Mouse (Mus musculus) spleen, adult 2 months (tissue): Measurements from ENCODE around the gene Acaca. TPM values are rescaled to one million over a fixed set of nuclear protein-coding genes. Genes with fewer than 3 reads are reported as not detected.

ENCODE experiments used
- DNase-seq, 2 experiments: peaks; one replicate each; pipeline versions ENCODE4 v3.0.0 to v3.0.0-alpha.2; 2012 to 2021; ENCODE audit warnings: low spot score in 2 of 2, low read depth in 1 of 2
- H3K27ac ChIP-seq: fragments of 200-500 bp; 2 replicates; pipeline ENCODE4 v1.5.1; 2012; ENCODE audit warnings: low read length, inconsistent platforms; ENCODE audit not compliant: insufficient read depth
- H3K27me3 ChIP-seq: fragments of 200-500 bp; 2 replicates; pipeline ENCODE4 v1.6.1; 2012; ENCODE audit warnings: mild to moderate bottlenecking, moderate library complexity, low read length, inconsistent platforms; ENCODE audit not compliant: control insufficient read depth, insufficient read depth
- H3K36me3 ChIP-seq: fragments of 200-500 bp; 2 replicates; pipeline ENCODE4 v1.6.1; 2012; ENCODE audit warnings: mild to moderate bottlenecking, low read length, inconsistent platforms; ENCODE audit not compliant: control insufficient read depth, insufficient read depth
- H3K4me1 ChIP-seq: fragments of 200-500 bp; 2 replicates; pipeline ENCODE4 v1.6.1; 2011; ENCODE audit warnings: inconsistent platforms; ENCODE audit not compliant: control insufficient read depth, insufficient read depth, insufficient read length
- H3K4me3 ChIP-seq: fragments of 200-500 bp; 2 replicates; pipeline ENCODE4 v1.5.1; 2011; ENCODE audit warnings: mild to moderate bottlenecking, inconsistent platforms; ENCODE audit not compliant: insufficient read depth, insufficient read length; ENCODE audit errors: extremely low read depth
- CTCF ChIP-seq: fragments of 200-500 bp; IDR thresholded peaks from 2 replicates; pipeline ENCODE4 v1.5.1; 2011; ENCODE audit warnings: mild to moderate bottlenecking, inconsistent platforms; ENCODE audit not compliant: insufficient read depth, insufficient read length, insufficient replicate concordance; ENCODE audit errors: extremely low read depth
- POLR2A ChIP-seq: fragments of 200-500 bp; IDR thresholded peaks from 2 replicates; pipeline ENCODE4 v1.6.1; 2011; ENCODE audit warnings: low read depth, low read length, inconsistent platforms
- WGBS: fragments of 180-500 bp; shearing (Covaris S2); methylation state at CpG from one replicate; pipeline ENCODE4 v1.1.7; 2018; 5-methylcytosine and 5-hydroxymethylcytosine counted together
- polyA plus RNA-seq: library from polyadenylated mRNA; depleted of rRNA; stranded (reverse); fragments of >200 nt; gene quantifications from 2 replicates; pipeline ENCODE4 v1.2.3, GENCODE M21; 2012

Acaca gene
- polyA plus RNA-seq, 1 experiment = 3.9 TPM

DNA sequence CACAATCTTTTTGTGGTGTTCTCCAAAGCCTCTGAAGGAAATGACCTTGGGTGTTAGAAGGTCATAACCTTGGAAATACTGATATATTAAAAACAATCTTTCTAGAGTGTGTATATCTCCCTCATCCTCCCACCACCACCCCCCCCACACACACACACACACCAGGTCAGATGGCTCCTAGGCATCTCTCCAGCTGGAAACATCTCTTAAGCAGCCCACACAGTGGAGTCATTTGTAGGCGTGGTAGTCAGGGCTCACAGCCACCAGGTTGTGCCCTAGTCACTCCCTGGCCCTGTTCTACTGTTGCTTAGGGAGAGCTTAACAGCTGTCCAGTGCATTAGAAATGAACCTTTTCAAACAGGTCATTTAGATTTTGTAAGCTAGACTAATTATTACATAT, 265.5 kb downstream of the Acaca start:
- WGBS = 90% methylated on average over 1 of the region's 1 CpGs
- Histone ChIP-seq H3K27me3 (no peaks in the 10 kb centered on the region), H3K4me1 (no peaks in the 10 kb centered on the region), H3K27ac (no peak overlapping the region), H3K36me3 (peaks cover 4% of the 10 kb centered on the region; the same call in 1 of the 2 replicates), H3K4me3 (no peak overlapping the region)
- DNase-seq = no peak
- TF ChIP-seq CTCF (no peak), POLR2A (no peak)

DNA sequence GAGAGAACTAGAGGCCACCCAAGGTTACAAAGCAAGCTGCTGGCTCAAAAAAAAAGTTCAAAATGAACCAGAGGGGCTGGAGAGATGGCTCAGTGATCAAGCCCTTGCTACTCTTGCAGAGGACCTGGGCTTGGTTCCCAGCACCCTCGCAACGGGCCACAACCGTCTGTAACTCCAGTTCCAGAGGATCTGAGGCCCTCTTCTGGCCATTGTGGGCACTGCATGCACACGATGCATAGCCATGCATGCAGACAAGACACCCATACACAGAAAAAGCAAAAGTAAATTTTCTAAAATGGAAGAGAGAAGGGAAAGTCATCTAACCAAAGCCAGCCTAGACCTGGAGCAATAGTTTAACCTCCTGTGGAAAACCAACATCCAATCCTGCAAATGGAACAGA, 277.3 kb downstream of the Acaca start:
- H3K27me3 ChIP-seq = no peaks in the 10 kb centered on the region
- H3K4me3 ChIP-seq = no peak overlapping the region
- no peaks in the 10 kb centered on the region for H3K36me3 ChIP-seq
- no peaks in the 10 kb centered on the region for H3K4me1 ChIP-seq
- WGBS = 90% methylated on average over 4 of the region's 4 CpGs
- no peak for TF ChIP-seq CTCF
- TF ChIP-seq POLR2A = no peak
- no peak overlapping the region for H3K27ac ChIP-seq
- no peak for DNase-seq

DNA sequence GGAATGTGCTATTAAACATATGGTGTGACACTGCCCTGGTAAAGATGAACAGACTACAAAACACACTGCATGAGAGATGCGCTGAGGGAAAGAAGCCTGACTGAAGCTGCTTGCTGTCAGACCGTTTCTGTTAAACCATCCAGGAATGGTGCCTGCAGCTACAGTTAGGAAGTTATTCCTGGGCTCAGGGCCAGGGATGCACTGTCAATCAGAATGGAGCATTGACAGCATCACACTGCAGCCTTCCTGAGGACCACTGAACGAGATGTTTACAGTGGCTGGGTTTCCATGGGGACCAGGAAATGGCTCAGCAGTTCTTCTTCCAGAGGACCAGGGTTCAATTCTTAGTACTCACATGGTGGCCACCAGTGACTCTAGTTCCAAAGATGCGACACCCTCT, 280.9 kb downstream of the Acaca start:
- DNase-seq = no peak
- 58% methylated on average over 4 of the region's 4 CpGs for WGBS
- H3K27ac ChIP-seq = no peak overlapping the region
- no peaks in the 10 kb centered on the region for H3K36me3 ChIP-seq
- TF ChIP-seq CTCF (no peak), POLR2A (no peak)
- no peak overlapping the region for H3K4me3 ChIP-seq
- no peaks in the 10 kb centered on the region for H3K4me1 ChIP-seq
- H3K27me3 ChIP-seq = no peaks in the 10 kb centered on the region

DNA sequence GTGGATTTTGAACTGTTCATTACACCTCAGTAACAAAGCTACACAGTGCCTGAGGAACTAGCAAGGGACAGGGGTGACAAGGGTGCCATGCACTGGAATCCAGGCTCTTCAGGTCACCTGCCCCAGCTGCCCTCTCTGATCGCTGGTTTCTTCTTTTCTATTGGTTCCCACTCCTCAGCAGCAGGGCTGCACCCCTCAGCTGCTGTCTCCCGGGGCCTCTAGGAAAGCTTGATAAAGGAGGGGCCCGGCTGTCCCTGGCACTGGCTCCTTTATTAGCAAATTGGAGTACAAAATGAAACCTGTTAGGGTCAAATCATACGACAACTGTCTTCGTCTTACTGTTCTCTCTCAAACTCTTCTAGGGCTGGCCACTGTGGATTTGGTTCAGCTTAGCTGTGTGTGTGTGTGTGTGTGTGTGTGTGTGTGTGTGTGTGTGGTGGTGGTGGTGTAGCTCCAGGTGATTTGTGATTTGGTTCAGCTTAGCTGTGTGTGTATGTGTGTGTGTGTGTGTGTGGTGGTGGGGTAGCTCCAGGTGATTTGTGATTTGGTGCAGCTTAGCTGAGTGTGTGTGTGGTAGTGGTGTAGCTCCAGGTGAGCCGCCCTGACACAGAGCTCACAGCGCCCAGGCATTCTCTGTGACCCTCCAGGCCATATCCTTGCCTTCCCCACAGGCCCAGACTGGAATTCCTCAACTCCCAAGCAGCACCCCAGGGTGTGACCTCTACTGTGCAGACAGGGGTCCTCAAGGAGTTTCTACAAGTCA, 281.6 kb downstream of the Acaca start:
- no peaks in the 10 kb centered on the region for H3K27me3 ChIP-seq
- 72% methylated on average over 7 of the region's 7 CpGs for WGBS
- no peaks in the 10 kb centered on the region for H3K4me1 ChIP-seq
- no peaks in the 10 kb centered on the region for H3K36me3 ChIP-seq
- DNase-seq = no peak
- no peak overlapping the region for H3K27ac ChIP-seq
- no peak for TF ChIP-seq CTCF
- no peak for TF ChIP-seq POLR2A
- no peak overlapping the region for H3K4me3 ChIP-seq

DNA sequence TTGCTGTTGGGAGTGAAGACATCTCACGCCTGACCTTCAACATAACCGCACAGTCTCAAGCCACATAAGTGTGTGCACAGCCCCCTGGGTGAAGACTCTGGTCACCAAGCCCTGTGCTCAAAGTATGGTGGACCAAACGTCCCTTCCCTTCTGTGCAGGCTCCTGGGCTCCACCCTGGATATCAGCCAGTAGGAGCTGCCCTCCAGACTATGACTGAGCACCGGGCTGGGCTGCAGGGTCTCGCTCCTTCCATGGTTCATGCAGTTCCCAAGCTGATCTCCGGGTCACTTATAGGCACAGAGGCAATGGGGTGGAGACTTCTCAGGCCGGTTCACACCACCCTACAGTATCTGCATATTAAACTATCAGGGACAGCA, 282.2 kb downstream of the Acaca start:
- TF ChIP-seq CTCF = no peak
- TF ChIP-seq POLR2A = no peak
- no peaks in the 10 kb centered on the region for H3K4me1 ChIP-seq
- no peak overlapping the region for H3K4me3 ChIP-seq
- no peaks in the 10 kb centered on the region for H3K27me3 ChIP-seq
- DNase-seq = no peak
- H3K27ac ChIP-seq = no peak overlapping the region
- H3K36me3 ChIP-seq = no peaks in the 10 kb centered on the region
- WGBS = 78% methylated on average over 7 of the region's 7 CpGs

DNA sequence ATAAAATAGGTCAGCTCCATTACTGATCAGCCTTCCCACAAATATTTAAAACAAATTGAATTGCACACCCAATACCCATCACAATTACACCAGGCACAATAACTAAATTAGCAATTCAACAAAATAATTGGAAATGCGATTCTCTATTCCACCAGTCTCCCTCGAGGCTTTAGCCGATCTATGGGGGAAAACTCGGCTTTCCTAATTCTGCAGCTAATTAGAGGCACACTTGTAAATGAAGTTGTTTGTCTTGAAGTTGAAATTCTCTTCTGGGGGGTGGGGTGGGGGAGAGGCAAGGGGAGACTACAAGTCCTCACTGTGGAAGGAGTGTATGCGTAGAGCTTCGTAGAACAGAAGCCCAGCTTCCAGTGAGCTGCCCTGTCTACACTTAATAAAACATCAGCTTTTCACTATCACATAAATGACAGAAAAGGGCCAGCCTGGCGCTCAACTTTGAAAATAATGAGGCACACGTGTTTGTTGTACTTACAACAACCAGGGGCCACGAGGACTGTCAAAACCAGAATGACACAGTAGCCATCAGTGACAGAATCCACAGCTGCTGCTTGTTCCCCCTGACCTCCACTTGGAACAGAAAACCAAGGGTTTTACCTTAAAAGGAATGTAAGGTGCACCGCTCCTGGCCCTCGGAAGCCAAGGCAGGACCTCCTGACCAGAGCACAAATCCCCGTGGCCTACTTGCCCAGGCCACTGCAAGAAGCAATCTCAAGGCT, 282.9 kb downstream of the Acaca start:
- H3K4me3 ChIP-seq = no peak overlapping the region
- DNase-seq = no peak
- no peaks in the 10 kb centered on the region for H3K27me3 ChIP-seq
- no peak for TF ChIP-seq CTCF
- no peak for TF ChIP-seq POLR2A
- H3K36me3 ChIP-seq = no peaks in the 10 kb centered on the region
- no peaks in the 10 kb centered on the region for H3K4me1 ChIP-seq
- 90% methylated on average over 12 of the region's 12 CpGs for WGBS
- no peak overlapping the region for H3K27ac ChIP-seq

DNA sequence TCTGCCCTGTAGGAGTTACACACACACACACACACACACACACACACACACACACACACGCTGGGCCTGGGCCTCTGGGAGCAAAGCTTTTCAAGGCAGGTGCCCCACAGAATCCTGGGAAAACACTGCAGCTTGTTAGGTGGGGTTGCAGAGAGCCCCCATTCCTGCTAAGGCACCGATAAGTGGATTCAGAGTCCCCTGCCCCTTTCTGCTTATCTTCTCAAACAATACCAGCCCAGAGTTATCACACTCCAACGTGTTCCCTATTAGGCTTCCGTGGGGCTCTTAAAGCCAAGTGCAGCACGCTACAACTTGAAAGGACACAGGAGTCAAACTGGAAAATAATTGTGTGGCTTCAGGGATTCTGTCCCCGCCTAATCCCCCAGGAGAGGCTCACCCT, 283.6 kb downstream of the Acaca start:
- no peak overlapping the region for H3K4me3 ChIP-seq
- no peak overlapping the region for H3K27ac ChIP-seq
- TF ChIP-seq POLR2A = no peak
- TF ChIP-seq CTCF = no peak
- 79% methylated on average over 6 of the region's 6 CpGs for WGBS
- no peaks in the 10 kb centered on the region for H3K36me3 ChIP-seq
- H3K4me1 ChIP-seq = no peaks in the 10 kb centered on the region
- DNase-seq = no peak
- no peaks in the 10 kb centered on the region for H3K27me3 ChIP-seq
